Mouse (Mus musculus) ES-E14 (cell line): ENCODE results near the gene Lims1.

ENCODE experiments used
- CHD2 ChIP-seq: IDR thresholded peaks from 2 replicates; pipeline ENCODE4 v1.6.1; 2014; ENCODE audit warnings: mild to moderate bottlenecking, low read depth, low read length, inconsistent platforms
- MAFK ChIP-seq: IDR thresholded peaks from 2 replicates; pipeline ENCODE4 v1.6.1; 2014; ENCODE audit warnings: mild to moderate bottlenecking, low read depth, low read length, inconsistent platforms; ENCODE audit not compliant: insufficient read depth

DNA sequence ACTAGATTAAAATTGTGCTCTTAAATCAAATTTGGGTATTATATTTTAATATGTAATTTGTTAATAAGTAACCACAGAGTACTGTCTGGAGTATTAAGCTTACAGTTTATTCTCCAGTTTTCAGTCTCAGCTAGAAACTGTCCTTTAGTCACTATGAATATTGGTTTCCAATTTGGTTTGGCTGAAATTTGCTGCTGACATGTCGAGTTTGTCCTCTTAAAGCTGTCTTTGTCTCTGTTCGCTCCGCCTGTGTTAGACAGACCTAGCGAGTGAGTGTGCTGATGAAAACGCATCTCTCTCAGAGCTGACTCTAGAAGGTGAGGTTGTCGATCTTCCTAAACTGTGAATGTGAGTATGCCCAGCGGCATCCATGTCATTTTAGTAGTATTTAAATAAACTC is 18.3 kb upstream of the Lims1 start:
- TF ChIP-seq CHD2 (no peak), MAFK (no peak)
